Mouse (Mus musculus): ENCODE results near the gene Rom1. TPM values are rescaled to one million over a fixed set of nuclear protein-coding genes. Genes with fewer than 3 reads are reported as not detected.

The Rom1 gene
- 11.4 and 12.6 TPM in 2 replicates for polyA plus RNA-seq (2012; rRNA removed)

DNA sequence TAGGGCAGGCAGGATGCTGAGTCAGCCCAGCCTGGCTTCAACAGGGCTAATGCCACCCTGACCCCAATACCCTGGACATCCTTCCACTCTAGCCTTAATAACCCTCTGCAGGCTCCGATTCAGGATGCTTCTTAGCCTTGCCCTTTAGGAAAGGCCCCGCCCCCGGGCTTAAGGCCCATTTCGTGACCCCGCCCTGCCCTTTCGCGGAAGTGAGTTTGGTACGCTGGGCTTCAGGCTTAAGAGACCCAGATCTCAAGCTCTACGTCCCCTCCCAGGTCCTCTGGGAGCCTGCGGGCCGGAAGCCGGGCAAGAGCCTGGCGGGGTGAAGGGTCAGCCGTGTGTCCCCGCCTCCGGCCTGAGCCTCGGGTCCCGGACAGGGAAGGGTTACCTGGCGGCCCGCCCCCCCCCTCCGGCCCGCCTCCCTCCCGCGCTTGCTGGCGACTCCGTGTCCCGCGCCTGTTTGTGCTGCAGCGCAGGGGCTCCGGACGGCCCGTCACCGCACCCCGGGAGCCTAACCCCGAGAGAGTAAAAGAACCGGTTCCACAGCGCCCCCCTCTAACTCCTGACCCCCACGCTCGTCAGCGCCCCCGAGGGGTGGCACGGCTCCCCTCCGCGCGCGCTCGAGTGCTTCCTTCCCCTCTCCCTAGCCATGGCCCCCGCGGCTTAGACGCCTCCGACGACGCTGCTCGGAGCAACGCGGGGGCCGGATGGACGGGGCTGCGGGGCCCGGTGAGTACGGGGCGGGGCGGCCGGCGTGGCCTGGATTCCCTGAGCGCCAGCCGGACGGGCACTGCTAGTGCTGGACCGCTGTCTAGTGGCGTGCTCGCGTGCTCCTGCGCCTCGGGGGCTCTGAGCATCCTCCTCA is at the start of gene Rom1, which contains the start of gene Eml3:
Rom1 (minus strand) TSS at position 133 of the 865 bp plus-strand sequence.
Eml3 (plus strand) TSS at position 329 of the 865 bp plus-strand sequence.

DNA sequence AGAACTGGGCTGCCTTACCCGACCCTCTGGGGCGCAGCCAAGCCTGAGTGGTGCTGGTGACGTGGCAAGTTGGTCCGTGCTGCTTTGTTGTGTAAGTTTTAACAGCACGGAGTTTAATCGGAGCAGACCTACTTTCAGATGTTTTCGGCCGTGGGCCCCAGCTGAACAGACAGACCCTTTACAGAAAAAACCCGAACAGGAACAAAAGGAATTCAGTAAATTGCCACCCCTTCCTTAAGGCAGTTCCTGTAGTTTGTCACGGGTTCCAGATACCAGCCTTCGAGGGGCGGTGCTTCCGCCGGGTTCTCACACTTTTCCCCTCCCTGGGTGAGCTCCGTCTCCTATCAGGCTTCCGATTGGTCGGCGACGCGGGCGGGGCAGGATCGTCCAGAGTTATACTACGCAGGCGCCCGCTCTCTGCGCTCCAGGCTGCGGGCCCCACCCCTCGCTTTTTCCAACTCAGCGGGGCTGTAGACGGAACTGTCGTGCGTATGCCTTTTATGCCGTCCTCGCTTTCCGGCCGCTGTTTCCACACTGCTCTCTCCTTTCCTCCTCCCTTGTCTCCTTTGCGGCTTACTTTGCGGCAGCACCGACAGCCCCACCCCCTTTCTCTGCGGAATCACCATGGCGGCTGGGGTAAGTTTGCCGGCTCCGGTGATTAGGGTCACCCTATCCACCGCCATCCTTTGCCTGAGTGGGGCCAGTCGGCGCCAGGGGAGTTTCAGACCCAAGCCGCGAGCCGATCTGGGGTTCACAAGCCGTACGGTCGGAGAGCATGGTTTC is 37.6 kb upstream of the Rom1 start, which contains the start of gene Eef1g:
Eef1g (plus strand) TSS at position 452 of the 783 bp plus-strand sequence.

DNA sequence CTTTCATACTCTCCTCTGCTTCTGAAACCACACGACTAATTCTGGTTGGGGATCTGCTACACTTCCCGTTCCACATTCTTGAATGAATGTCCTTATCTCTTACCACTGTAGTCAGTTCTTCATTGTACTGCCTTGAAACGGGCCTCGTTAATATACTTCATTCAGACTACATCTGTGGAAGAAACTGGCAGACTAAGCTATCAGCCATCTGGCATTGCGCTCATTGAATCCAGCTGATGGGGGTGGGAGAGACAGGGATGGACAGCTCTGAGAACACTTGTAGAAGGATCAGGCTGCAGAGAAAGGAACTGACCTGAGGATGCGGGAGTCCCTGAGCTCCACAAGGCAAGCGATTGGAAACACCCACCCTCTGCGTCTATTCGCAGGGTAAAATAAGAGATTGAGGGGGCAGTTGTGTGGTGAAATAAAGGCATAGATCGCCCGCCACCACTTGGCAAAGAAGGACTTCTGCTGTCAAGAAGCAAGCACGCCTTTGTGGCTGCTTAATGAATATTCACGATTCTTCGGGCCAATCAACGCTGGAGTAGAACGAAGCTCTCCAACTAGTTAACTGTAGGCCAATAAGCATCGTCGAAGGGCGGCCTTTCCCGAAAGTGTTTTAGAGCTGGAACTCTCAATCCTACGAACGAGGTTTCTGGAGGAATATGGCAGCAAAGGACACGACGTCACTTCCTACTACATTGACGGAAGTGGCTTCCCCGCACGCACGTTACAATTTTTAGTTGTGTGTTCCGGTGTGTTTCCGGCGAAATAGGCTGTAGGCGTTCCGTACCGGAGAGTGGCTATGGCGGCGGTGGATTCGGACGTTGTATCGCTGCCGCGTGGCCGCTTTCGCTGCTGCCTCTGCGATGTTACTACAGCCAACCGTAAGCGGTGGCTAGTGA is 24.2 kb upstream of the Rom1 start, which contains the start of gene Tut1:
Tut1 (plus strand) TSS at position 713 of the 905 bp plus-strand sequence.

DNA sequence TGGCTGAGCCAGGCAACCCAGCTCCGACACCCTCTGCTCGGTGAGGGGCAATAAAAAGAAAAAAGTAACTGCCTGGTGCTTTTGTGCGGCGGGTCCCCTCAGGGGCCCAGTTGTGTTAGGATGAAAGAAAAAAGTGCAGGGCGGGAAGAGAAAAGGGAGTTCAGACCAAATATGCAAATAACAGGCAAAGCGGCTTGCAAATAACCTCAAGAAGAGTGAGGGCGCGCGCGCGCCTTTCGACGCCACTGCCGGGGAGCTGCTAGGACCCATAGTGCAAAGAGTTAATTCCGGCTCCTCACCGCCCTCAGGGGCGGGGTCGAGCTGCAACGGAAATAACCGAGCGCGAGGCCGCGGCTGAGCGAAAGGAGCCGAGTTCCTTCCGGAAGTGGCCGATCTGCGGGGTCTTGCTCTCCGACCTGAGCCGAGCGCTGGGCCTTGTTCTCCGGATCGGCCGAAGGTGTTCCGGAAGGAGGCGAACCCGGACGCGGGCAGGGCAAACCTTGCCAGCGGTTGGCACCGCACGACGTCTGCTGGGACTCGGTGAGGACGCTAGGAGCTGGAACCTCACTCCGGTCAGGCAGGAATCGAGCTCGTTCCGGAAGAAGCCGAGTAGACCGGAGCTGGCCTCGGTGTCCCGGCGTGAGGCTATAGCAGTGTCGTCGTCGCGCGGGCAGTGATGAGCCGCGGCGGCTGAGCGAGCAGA is 12.5 kb upstream of the Rom1 start, which contains the start of gene Mta2:
Mta2 (plus strand) TSS at position 361 of the 703 bp plus-strand sequence.

DNA sequence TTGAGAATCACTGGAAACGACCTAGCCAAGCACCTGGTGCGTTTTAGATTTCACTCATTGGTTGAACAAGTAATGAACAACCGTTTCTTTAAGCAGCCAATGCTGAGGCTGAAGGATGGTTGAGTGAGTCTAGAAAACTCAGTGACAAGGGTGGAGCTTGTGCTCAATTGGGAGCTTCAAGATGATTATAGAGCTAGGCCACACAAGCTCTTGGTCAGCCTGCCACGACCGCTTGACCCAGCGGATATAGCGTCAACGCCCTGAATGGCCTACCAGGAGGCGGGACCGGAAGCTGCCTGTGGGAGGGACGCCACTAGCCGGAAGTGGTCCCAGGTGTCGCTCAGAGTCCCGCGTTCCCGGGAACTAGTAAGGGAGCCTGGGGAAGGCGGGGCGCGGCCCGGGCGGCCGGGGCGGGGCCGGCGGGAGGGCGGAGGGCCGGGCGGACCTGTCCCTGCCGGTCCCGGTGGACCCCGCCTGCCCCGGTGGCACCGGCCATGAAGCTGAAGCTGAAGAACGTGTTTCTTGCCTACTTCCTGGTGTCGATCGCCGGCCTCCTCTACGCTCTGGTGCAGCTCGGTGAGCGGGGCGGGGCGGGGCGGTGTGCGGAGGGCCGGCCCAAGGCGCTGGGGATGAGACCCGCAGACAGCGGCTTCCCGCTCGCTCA is 9.0 kb downstream of the Rom1 start, which contains the start of gene B3gat3:
B3gat3 (plus strand) TSS at position 302 of the 664 bp plus-strand sequence.

DNA sequence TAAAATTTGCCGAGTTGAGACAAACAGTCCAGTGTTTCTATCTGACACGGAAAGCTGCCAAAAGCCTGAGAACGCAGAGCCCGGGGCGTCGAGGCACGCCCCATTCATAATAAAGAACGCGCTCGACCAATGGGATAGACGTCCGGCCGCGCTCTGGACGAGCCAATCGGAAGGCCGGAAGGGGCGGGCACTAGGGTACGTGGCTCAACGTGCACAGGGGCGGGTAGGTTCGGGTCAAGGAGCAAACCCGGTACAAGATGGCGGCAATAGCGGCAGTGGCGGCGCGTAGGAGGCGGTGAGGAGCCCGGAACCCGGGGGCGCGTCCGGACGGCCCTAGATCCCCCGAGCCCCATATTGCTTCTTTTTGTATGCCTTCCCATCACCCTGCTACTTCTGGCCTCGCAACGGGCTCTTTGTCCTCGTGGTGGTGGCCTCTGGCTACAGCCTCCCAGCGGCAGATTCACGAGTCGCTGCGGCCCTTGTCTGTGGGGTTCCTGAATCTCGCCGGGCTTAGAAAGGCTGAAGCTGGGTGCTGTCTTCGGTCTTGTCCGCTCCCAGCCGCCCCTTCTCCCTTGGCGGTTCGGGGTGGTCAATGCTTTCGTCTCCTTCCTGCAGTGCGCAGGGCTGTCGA is 31.2 kb downstream of the Rom1 start, which contains the start of gene Ganab:
Ganab (plus strand) TSS at position 207 of the 631 bp plus-strand sequence.

DNA sequence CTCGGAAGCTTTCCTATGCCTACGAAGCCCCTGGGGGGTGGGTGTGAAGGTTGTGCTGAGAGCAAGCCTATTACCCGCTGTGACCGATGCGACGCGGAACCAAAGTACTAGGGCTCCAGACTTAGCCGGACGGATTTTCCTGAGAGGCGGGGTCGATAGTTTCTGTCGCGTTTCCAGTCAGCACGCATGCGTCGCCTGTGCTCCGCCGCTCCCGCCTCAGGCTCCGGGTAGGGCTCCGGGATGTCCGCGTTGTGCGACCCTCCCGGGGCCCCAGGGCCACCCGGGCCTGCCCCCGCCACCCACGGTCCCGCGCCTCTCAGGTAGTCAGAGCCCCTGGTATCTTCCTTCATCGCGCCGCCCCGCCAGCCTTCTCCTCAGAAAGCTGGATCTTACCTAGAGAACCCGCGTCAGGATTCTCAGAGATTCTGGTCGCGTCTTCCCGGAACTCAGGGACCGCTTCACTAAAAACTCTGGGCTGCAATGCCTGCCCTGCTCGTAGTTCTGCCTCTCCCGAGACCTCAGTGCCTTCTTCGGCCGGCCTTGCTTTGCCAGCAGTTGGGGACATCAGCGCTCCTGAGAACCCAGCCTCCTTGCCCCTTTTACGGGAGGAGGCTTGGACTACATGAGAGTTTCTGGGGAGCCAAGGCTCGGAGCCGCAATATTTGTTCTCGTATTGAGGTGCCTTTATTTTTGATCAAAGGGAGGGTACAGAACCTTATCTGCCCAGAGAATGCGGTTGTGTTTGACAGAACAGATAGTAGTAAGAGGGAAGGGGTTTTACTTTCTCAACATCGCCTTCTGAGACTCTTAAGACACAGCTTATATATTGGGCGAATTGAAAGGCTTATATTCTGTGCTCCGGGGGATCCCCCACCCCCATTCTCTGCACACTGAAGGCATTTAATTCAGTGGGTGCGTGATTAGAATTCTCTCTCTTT is 36.1 kb downstream of the Rom1 start, which contains the start of gene Ints5:
Ints5 (plus strand) TSS at position 177 of the 938 bp plus-strand sequence.

DNA sequence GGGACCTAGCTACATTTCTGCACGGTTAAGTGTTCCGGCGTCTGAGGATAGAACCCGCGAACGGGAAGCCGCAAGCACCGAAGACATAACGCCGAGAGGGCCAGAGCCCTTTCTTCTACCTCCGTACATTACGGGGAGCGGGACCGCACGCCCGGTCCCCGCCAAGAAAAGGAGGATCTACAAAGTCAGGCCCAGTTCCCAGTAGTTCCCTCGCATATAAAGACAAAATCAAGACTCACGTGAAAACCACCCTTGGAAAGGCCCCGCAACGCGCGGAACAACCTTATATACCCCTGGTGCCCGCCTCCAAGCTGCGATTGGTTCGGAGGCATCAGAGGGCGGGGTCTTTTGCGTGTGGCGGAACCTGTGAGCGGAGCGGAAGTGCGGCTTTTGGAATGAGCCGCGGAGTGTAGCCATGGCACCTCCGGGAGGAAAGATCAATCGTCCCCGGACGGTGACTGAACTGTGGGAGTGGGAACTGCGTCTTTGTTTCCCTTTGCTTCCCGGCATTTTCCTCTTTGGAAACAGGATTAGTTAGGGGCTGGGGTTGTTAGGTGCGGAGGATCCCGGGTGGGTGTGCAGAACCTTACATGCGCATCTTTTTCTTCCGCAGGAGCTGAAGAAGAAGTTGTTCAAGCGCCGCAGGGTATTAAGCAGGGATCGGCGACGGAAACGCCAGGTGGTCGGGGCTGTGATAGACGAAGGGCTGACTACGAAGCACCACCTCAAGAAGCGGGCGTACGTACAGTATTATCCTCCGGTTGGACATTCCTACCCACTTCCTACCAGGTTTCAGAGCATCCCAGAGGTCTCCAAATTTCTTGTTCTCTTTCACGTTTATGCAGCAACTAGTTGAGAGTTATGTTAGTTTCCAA is 40.4 kb downstream of the Rom1 start, which contains the start of the genes 1810009A15Rik and Gm49416:
1810009A15Rik (plus strand) TSS at position 343 of the 875 bp plus-strand sequence.
Gm49416 (plus strand) TSS at position 416 of the 875 bp plus-strand sequence.

DNA sequence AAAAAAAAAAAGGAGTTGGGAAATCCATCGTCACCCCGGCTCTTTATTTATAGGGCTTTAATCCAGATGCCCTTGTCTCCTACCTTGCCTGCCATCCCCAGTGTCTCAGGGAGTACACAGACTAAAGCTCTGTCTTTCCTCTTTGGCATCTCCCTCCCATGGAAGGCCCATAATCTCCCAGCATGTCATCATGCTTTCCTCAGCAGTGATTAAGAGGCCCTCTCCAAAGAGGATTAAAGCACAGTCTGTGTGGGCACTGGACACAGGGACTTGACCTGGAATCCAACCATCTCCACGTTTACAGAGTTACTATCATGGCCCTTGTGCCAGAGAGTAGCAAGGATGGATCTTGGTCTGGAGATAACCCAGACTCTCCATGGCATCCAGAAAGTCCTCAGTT is 45.5 kb downstream of the Rom1 start, which contains the start of the genes Lbhd1 and Gm49403:
Lbhd1 (plus strand) TSS at position 117 of the 400 bp plus-strand sequence.
Gm49403 (plus strand) TSS at position 315 of the 400 bp plus-strand sequence.

DNA sequence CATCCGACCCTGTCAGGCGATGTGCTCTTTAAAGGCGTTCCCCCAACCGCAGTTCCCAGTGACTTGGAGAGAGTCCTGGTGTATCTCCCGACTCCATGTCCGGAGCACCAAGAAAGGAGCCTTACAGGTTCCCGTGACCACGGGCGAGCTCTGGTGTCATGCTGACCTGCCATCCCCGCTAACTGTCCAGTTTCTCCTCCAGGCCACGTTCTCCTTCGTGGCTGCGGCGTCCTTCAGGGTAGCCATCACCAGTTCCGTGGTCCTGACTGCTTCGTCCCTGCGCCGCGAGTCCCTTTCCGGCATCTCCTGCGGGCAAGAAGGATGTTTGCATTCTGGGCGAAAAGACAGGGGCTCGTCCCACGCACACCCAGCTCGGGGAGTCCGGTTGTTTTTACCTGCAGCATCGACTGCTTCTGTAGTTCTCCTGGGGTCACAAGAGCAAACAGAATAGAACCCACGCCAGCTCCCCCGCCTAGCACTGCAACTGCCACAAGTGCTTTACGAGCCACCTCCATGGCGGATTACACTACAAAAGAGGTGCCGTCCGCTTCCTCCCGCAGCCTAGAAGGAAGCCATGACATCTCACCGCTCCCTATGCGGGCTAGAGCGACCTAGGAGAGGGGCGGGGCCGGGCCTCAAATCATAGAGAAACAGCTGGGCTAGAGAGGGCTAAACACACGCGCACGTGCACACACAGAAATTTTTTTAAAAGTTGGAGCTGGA is 48.7 kb downstream of the Rom1 start, which contains the start of gene Uqcc3:
Uqcc3 (minus strand) TSS at position 613 of the 723 bp plus-strand sequence.

Other genes with a start within 250 kb of the Rom1 start
- gene Slc3a2, start 206.0 kb downstream of the Rom1 start, polyA plus RNA-seq (2012; rRNA removed), result 77.3 and 84.0 TPM in 2 replicates
- 23.1 and 24.6 TPM in 2 replicates for gene Wdr74, start 193.5 kb downstream of the Rom1 start, polyA plus RNA-seq (2012; rRNA removed)
- not detected in 2 replicates for gene 1700092M07Rik, start 188.6 kb downstream of the Rom1 start, polyA plus RNA-seq (2012; rRNA removed)
- 76.8 and 84.3 TPM in 2 replicates for gene Stx5a, start 187.9 kb downstream of the Rom1 start, polyA plus RNA-seq (2012; rRNA removed)
- gene Nxf1, start 172.3 kb downstream of the Rom1 start, polyA plus RNA-seq (2012; rRNA removed), result 46.2 and 48.5 TPM in 2 replicates
- 138 and 175 TPM in 2 replicates for gene Tmem223, start 158.4 kb downstream of the Rom1 start, polyA plus RNA-seq (2012; rRNA removed)
- gene Tmem179b, start 154.9 kb downstream of the Rom1 start, polyA plus RNA-seq (2012; rRNA removed), result 72.7 and 126 TPM in 2 replicates
- 9.5 and 9.9 TPM in 2 replicates for gene Taf6l, start 142.9 kb downstream of the Rom1 start, polyA plus RNA-seq (2012; rRNA removed)
- 17.4 and 20.0 TPM in 2 replicates for gene Polr2g, start 130.8 kb downstream of the Rom1 start, polyA plus RNA-seq (2012; rRNA removed)
- gene Zbtb3, start 126.8 kb downstream of the Rom1 start, polyA plus RNA-seq (2012; rRNA removed), result 1.6 and 1.9 TPM in 2 replicates
- 9.8 and 12.1 TPM in 2 replicates for gene Ttc9c, start 110.0 kb downstream of the Rom1 start, polyA plus RNA-seq (2012; rRNA removed)
- 23.2 and 24.4 TPM in 2 replicates for gene Hnrnpul2, start 109.3 kb downstream of the Rom1 start, polyA plus RNA-seq (2012; rRNA removed)
- 2.4 and 6.1 TPM in 2 replicates for gene AC129217.1, start 99.6 kb downstream of the Rom1 start, polyA plus RNA-seq (2012; rRNA removed)
- gene Bscl2, start 91.9 kb downstream of the Rom1 start, polyA plus RNA-seq (2012; rRNA removed), result 125 and 157 TPM in 2 replicates
- 2.1 and 2.8 TPM in 2 replicates for gene Gng3, start 90.2 kb downstream of the Rom1 start, polyA plus RNA-seq (2012; rRNA removed)
- gene Lrrn4cl, start 78.6 kb downstream of the Rom1 start, polyA plus RNA-seq (2012; rRNA removed), result 1.5 and 3.0 TPM in 2 replicates
- gene Ubxn1, start 57.9 kb downstream of the Rom1 start, polyA plus RNA-seq (2012; rRNA removed), result 113 and 124 TPM in 2 replicates
- 24.9 and 27.0 TPM in 2 replicates for gene Uqcc3, start 48.4 kb downstream of the Rom1 start, polyA plus RNA-seq (2012; rRNA removed)
- 0.76 and 1.1 TPM in 2 replicates for gene Lbhd1, start 45.6 kb downstream of the Rom1 start, polyA plus RNA-seq (2012; rRNA removed)
- gene Gm49403, start 45.4 kb downstream of the Rom1 start, polyA plus RNA-seq (2012; rRNA removed), result not detected in 2 replicates
- 9.0 and 12.8 TPM in 2 replicates for gene 1810009A15Rik, start 40.5 kb downstream of the Rom1 start, polyA plus RNA-seq (2012; rRNA removed)
- gene Gm49416, start 40.4 kb downstream of the Rom1 start, polyA plus RNA-seq (2012; rRNA removed), result not detected in 2 replicates
- 24.4 and 26.7 TPM in 2 replicates for gene Ints5, start 36.4 kb downstream of the Rom1 start, polyA plus RNA-seq (2012; rRNA removed)
- gene Ganab, start 31.3 kb downstream of the Rom1 start, polyA plus RNA-seq (2012; rRNA removed), result 94.0 and 114 TPM in 2 replicates
- 114 and 123 TPM in 2 replicates for gene B3gat3, start 9.0 kb downstream of the Rom1 start, polyA plus RNA-seq (2012; rRNA removed)
- 34.6 and 42.8 TPM in 2 replicates for gene Eml3, start 196 bp upstream of the Rom1 start, polyA plus RNA-seq (2012; rRNA removed)
- 17.1 and 24.9 TPM in 2 replicates for gene Mta2, start 12.5 kb upstream of the Rom1 start, polyA plus RNA-seq (2012; rRNA removed)
- gene Tut1, start 24.5 kb upstream of the Rom1 start, polyA plus RNA-seq (2012; rRNA removed), result 14.7 and 16.6 TPM in 2 replicates
- 172 and 210 TPM in 2 replicates for gene Eef1g, start 37.7 kb upstream of the Rom1 start, polyA plus RNA-seq (2012; rRNA removed)
- 26.2 and 29.7 TPM in 2 replicates for gene Ahnak, start 59.9 kb upstream of the Rom1 start, polyA plus RNA-seq (2012; rRNA removed)
- gene Scgb1a1, start 158.6 kb upstream of the Rom1 start, polyA plus RNA-seq (2012; rRNA removed), result 1.9 and 2.4 TPM in 2 replicates
- gene Asrgl1, start 206.3 kb upstream of the Rom1 start, polyA plus RNA-seq (2012; rRNA removed), result 0.64 and 2.4 TPM in 2 replicates